Mouse (Mus musculus) fibroblast of lung, adult 2 months (primary cell): ENCODE results near the gene Ralgapa2.

Experiments used
- DNase-seq: peaks from one replicate; pipeline ENCODE4 v3.0.0-alpha.2; 2011; ENCODE audit warnings: low read depth

The Ralgapa2 gene

GRCm38 (mm10) chr2:146511911-146512580 is at the start of gene Ralgapa2:
Gene Ralgapa2, minus strand, starts transcription at chr2:146512344.
- peak; percentile 99 for DNase-seq

- DNase-seq, result no peak
These were observed 49.4 kb upstream of the Ralgapa2 start for GRCm38 (mm10) chr2:146561505-146561904.

GRCm38 (mm10) chr2:146560633-146561043 is 48.5 kb upstream of the Ralgapa2 start:
- no peak for DNase-seq

- no peak for DNase-seq
These were observed 44.0 kb upstream of the Ralgapa2 start for GRCm38 (mm10) chr2:146556148-146556547.

GRCm38 (mm10) chr2:146555351-146555750 is 43.2 kb upstream of the Ralgapa2 start:
- no peak for DNase-seq

GRCm38 (mm10) chr2:146553701-146554100 is 41.6 kb upstream of the Ralgapa2 start:
- DNase-seq, result no peak

- no peak for DNase-seq
These were observed 39.7 kb upstream of the Ralgapa2 start for GRCm38 (mm10) chr2:146551818-146552217.

- no peak for DNase-seq
These were observed 37.1 kb upstream of the Ralgapa2 start for GRCm38 (mm10) chr2:146549111-146549776.

GRCm38 (mm10) chr2:146544155-146544814 is 32.1 kb upstream of the Ralgapa2 start:
- no peak for DNase-seq

GRCm38 (mm10) chr2:146533118-146533949 is 21.2 kb upstream of the Ralgapa2 start:
- DNase-seq, result peak; percentile 33

- DNase-seq, result no peak
These were observed 20.3 kb upstream of the Ralgapa2 start for GRCm38 (mm10) chr2:146532493-146532892.

GRCm38 (mm10) chr2:146525483-146525882 is 13.3 kb upstream of the Ralgapa2 start:
- DNase-seq, result no peak

GRCm38 (mm10) chr2:146524685-146525415 is 12.7 kb upstream of the Ralgapa2 start:
- DNase-seq, result no peak

- no peak for DNase-seq
These were observed 4.8 kb upstream of the Ralgapa2 start for GRCm38 (mm10) chr2:146516894-146517293.

GRCm38 (mm10) chr2:146515081-146515480 is 2.9 kb upstream of the Ralgapa2 start:
- no peak for DNase-seq

GRCm38 (mm10) chr2:146512581-146512920 is 407 bp upstream of the Ralgapa2 start:
- no peak for DNase-seq

GRCm38 (mm10) chr2:146511401-146511865 is 711 bp downstream of the Ralgapa2 start:
- no peak for DNase-seq

- DNase-seq, result no peak
These were observed 1.4 kb downstream of the Ralgapa2 start for GRCm38 (mm10) chr2:146510780-146511179.

GRCm38 (mm10) chr2:146502578-146503311 is 9.4 kb downstream of the Ralgapa2 start:
- DNase-seq, result peak; percentile 33

- no peak for DNase-seq
These were observed 12.1 kb downstream of the Ralgapa2 start for GRCm38 (mm10) chr2:146500067-146500466.

- DNase-seq, result no peak
These were observed 13.0 kb downstream of the Ralgapa2 start for GRCm38 (mm10) chr2:146499111-146499510.
